Mouse (Mus musculus) megakaryocyte progenitor cell, adult 5-6 weeks (primary cell): ENCODE data around the gene Ssxb1. TPM values are rescaled to one million over a fixed set of nuclear protein-coding genes. Genes with fewer than 3 reads are reported as not detected.
"Not testable (repeated sequence)": the region's sequence is repeated elsewhere in the genome, so short reads cannot be mapped to it uniquely, and the experiment has no call there.

ENCODE experiments used
- ATAC-seq: replicated peaks from 2 replicates; pipeline ENCODE4 v1.8.0; 2016; ENCODE audit warnings: mild to moderate bottlenecking, moderate TSS enrichment, inconsistent platforms; ENCODE audit not compliant: poor library complexity
- total RNA-seq, 2 experiments: library from RNA; stranded (forward) in 1 of 2; stranded (reverse) in 1 of 2; fragments of 157-497, 149-512 nt in 1 of 2; fragments of 200-1000 nt in 1 of 2; gene quantifications; 2 replicates each; pipeline versions ENCODE4 v1.2.3 to v1.2.4; 2015 to 2017

Ssxb1 gene
- not detected in 2 replicates for total RNA-seq (2015)
- total RNA-seq (2017) = not detected in 2 replicates

- not testable (repeated sequence) for ATAC-seq
These were observed at the start of gene Ssxb1 for GRCm38 (mm10) chrX:8413005-8413404. Ssxb1 (plus strand) TSS chrX:8413305.

- ATAC-seq = not testable (repeated sequence)
These were observed 46.4 kb upstream of the Ssxb1 start, which contains the start of gene Ssxb9 for GRCm38 (mm10) chrX:8366678-8367077. Ssxb9 (plus strand) TSS chrX:8366978.

- not testable (repeated sequence) for ATAC-seq
These were observed 48.5 kb downstream of the Ssxb1 start, which contains the start of gene Ssxb2 for GRCm38 (mm10) chrX:8461626-8462025. Ssxb2 (minus strand) TSS chrX:8461726.

Other genes with a start within 250 kb of the Ssxb1 start
- gene Tbc1d25, start 237.1 kb upstream of the Ssxb1 start, total RNA-seq (2015) = 9.8 and 13.9 TPM in 2 replicates
- gene Tbc1d25, start 237.1 kb upstream of the Ssxb1 start, total RNA-seq (2017) = 5.5 and 5.8 TPM in 2 replicates
- gene Ebp, start 219.8 kb upstream of the Ssxb1 start, total RNA-seq (2015) = 53.5 and 55.4 TPM in 2 replicates
- 81.8 and 96.9 TPM in 2 replicates for gene Ebp, start 219.8 kb upstream of the Ssxb1 start, total RNA-seq (2017)
- 0.32 and 0.49 TPM in 2 replicates for gene Porcn, start 206.8 kb upstream of the Ssxb1 start, total RNA-seq (2015)
- gene Porcn, start 206.8 kb upstream of the Ssxb1 start, total RNA-seq (2017) = not detected in 2 replicates
- 28.1 and 36.6 TPM in 2 replicates for gene Ftsj1, start 160.9 kb upstream of the Ssxb1 start, total RNA-seq (2015)
- 23.7 and 25.1 TPM in 2 replicates for gene Ftsj1, start 160.9 kb upstream of the Ssxb1 start, total RNA-seq (2017)
- 6.6 and 12.0 TPM in 2 replicates for gene Slc38a5, start 142.2 kb upstream of the Ssxb1 start, total RNA-seq (2015)
- gene Slc38a5, start 142.2 kb upstream of the Ssxb1 start, total RNA-seq (2017) = 3.2 and 8.6 TPM in 2 replicates
- gene Ssxb10, start 85.9 kb upstream of the Ssxb1 start, total RNA-seq (2015) = 0.59 TPM in 1 of 2 replicates, not detected in the other
- not detected in 2 replicates for gene Ssxb10, start 85.9 kb upstream of the Ssxb1 start, total RNA-seq (2017)
- not detected in 2 replicates for gene Ssxb9, start 46.3 kb upstream of the Ssxb1 start, total RNA-seq (2015)
- gene Ssxb9, start 46.3 kb upstream of the Ssxb1 start, total RNA-seq (2017) = not detected in 2 replicates
- gene Ssxb2, start 48.4 kb downstream of the Ssxb1 start, total RNA-seq (2015) = not detected in 2 replicates
- gene Ssxb2, start 48.4 kb downstream of the Ssxb1 start, total RNA-seq (2017) = not detected in 2 replicates
- gene Gm14459, start 111.6 kb downstream of the Ssxb1 start, total RNA-seq (2015) = not detected in 2 replicates
- not detected in 2 replicates for gene Gm14459, start 111.6 kb downstream of the Ssxb1 start, total RNA-seq (2017)
- not detected in 2 replicates for gene Ssxb6, start 134.9 kb downstream of the Ssxb1 start, total RNA-seq (2015)
- gene Ssxb6, start 134.9 kb downstream of the Ssxb1 start, total RNA-seq (2017) = not detected in 2 replicates
- gene Ssxb3, start 178.5 kb downstream of the Ssxb1 start, total RNA-seq (2015) = not detected in 2 replicates
- gene Ssxb3, start 178.5 kb downstream of the Ssxb1 start, total RNA-seq (2017) = not detected in 2 replicates